Mouse (Mus musculus): ENCODE measurements around the gene Mtus2. TPM values are rescaled to one million over a fixed set of nuclear protein-coding genes. Genes with fewer than 3 reads are reported as not detected.

Mtus2 gene
- polyA plus RNA-seq, 1 experiment from 2014 or later: 9.6 TPM

GRCm38 (mm10) chr5:148224004-148224403 is 266.9 kb downstream of the Mtus2 start:
- Histone ChIP-seq H3K27me3 (ENCODE audit: control insufficient read depth, insufficient read depth, low read depth, low read length) (no peaks in the 10 kb centered on the region), H3K4me3 (ENCODE audit: low read length) (no peak overlapping the region), H3K9ac (ENCODE audit: low read length) (no peak overlapping the region), H3K27ac (ENCODE audit: low read length) (no peak overlapping the region), H3K36me3 (ENCODE audit: control insufficient read depth, insufficient read depth, low read length) (no peaks in the 10 kb centered on the region), H3K4me1 (replicated peaks; ENCODE audit: control insufficient read depth, insufficient read depth, low read length) (no peaks in the 10 kb centered on the region), H3K4me2 (ENCODE audit: low read depth, low read length) (no peak overlapping the region), H3K9me3 (ENCODE audit: control insufficient read depth, low read length) (no peaks in the 10 kb centered on the region)
- ATAC-seq (ENCODE audit: low read depth): no peak
- 88% methylated on average over 16 of the region's 16 CpGs for WGBS

DNA sequence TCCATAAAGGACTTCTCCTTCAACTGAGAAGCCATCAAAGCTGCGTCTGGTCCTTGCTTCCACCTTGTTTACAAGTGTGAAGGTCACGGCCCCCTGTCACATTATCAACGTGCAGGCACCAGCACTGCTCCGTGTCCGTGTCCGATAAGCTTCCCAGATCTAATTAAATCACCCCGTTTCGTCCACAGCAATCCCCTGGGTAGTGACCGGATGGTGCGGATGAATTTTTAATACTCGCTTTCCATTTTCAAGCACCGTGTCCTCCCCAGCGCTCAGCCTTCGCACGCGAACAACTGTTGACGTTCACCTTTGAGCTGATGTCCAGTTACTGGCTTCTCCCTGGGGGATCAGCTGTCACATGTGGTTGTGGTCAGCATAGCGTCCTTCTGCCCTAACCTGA is 276.6 kb downstream of the Mtus2 start:
- no peak overlapping the region for H3K27ac ChIP-seq (ENCODE audit: low read length)
- H3K4me1 ChIP-seq (replicated peaks; ENCODE audit: control insufficient read depth, insufficient read depth, low read length): no peaks in the 10 kb centered on the region
- no peaks in the 10 kb centered on the region for H3K36me3 ChIP-seq (ENCODE audit: control insufficient read depth, insufficient read depth, low read length)
- no peaks in the 10 kb centered on the region for H3K27me3 ChIP-seq (ENCODE audit: control insufficient read depth, insufficient read depth, low read depth, low read length)
- no peaks in the 10 kb centered on the region for H3K9me3 ChIP-seq (ENCODE audit: control insufficient read depth, low read length)
- H3K4me2 ChIP-seq (ENCODE audit: low read depth, low read length): no peak overlapping the region
- H3K9ac ChIP-seq (ENCODE audit: low read length): no peak overlapping the region
- WGBS: 75% methylated on average over 18 of the region's 18 CpGs
- H3K4me3 ChIP-seq (ENCODE audit: low read length): no peak overlapping the region
- no peak for ATAC-seq (ENCODE audit: low read depth)

- WGBS: 53% methylated on average over 9 of the region's 9 CpGs
Measured at GRCm38 (mm10) chr5:148236616-148237015, 279.5 kb downstream of the Mtus2 start.

DNA sequence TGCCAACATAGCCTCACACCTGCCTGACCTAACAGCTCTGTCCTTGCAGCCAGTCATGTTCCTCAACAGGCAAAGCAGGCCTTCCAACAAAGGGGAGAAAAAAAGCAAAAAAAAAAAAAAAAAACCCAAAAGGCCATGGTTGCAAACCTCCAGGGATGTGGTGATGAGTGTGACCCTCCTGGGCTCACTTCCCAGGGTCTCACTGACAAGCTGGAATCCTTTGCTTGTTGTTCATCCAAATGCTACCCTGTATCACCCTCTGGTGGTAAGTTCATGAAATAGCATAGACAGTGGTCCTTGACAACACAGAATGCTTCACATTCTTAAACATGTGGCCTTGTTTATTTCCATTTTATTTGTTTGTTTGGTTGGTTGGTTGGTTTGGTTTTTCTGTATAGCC is 281.9 kb downstream of the Mtus2 start:
- no peak overlapping the region for H3K4me3 ChIP-seq (ENCODE audit: low read length)
- no peak overlapping the region for H3K9ac ChIP-seq (ENCODE audit: low read length)
- no peaks in the 10 kb centered on the region for H3K27me3 ChIP-seq (ENCODE audit: control insufficient read depth, insufficient read depth, low read depth, low read length)
- no peaks in the 10 kb centered on the region for H3K9me3 ChIP-seq (ENCODE audit: control insufficient read depth, low read length)
- H3K4me2 ChIP-seq (ENCODE audit: low read depth, low read length): no peak overlapping the region
- no peak overlapping the region for H3K27ac ChIP-seq (ENCODE audit: low read length)
- H3K4me1 ChIP-seq (replicated peaks; ENCODE audit: control insufficient read depth, insufficient read depth, low read length): no peaks in the 10 kb centered on the region
- 0 out of 2 replicates have a peak, but pooled peaks have one; percentile 41 for ATAC-seq (ENCODE audit: low read depth)
- H3K36me3 ChIP-seq (ENCODE audit: control insufficient read depth, insufficient read depth, low read length): no peaks in the 10 kb centered on the region

More at GRCm38 (mm10) chr5:148236616-148237015, 279.5 kb downstream of the Mtus2 start:
- no peak for ATAC-seq (ENCODE audit: low read depth)
- H3K9ac ChIP-seq (ENCODE audit: low read length): no peak overlapping the region
- no peak overlapping the region for H3K4me2 ChIP-seq (ENCODE audit: low read depth, low read length)
- H3K27ac ChIP-seq (ENCODE audit: low read length): no peak overlapping the region
- no peaks in the 10 kb centered on the region for H3K4me1 ChIP-seq (replicated peaks; ENCODE audit: control insufficient read depth, insufficient read depth, low read length)
- no peaks in the 10 kb centered on the region for H3K9me3 ChIP-seq (ENCODE audit: control insufficient read depth, low read length)
- H3K4me3 ChIP-seq (ENCODE audit: low read length): no peak overlapping the region
- no peaks in the 10 kb centered on the region for H3K36me3 ChIP-seq (ENCODE audit: control insufficient read depth, insufficient read depth, low read length)
- H3K27me3 ChIP-seq (ENCODE audit: control insufficient read depth, insufficient read depth, low read depth, low read length): no peaks in the 10 kb centered on the region

DNA sequence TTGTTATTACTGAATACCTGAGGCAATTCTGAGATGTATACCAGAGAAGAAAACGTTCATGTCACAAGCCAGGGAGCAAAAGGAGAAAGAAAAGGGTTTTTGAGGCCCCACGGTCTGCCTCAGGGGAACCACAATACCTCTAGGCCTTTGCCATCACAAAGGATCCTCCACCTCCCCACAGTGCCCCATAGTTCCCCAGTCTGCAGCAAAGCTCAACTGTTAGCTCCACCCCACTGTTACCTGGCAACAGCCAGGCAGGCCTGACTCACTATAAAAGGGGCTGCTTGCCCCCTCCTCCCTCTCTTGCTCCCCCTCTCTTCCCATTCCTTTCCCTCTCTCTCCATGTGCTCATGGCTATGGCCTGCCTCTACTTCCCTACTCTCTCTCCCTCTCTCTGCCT is 282.6 kb downstream of the Mtus2 start:
- ATAC-seq (ENCODE audit: low read depth): no peak
- no peak overlapping the region for H3K4me3 ChIP-seq (ENCODE audit: low read length)
- no peaks in the 10 kb centered on the region for H3K36me3 ChIP-seq (ENCODE audit: control insufficient read depth, insufficient read depth, low read length)
- H3K9ac ChIP-seq (ENCODE audit: low read length): no peak overlapping the region
- no peaks in the 10 kb centered on the region for H3K9me3 ChIP-seq (ENCODE audit: control insufficient read depth, low read length)
- H3K27ac ChIP-seq (ENCODE audit: low read length): no peak overlapping the region
- no peak overlapping the region for H3K4me2 ChIP-seq (ENCODE audit: low read depth, low read length)
- no peaks in the 10 kb centered on the region for H3K27me3 ChIP-seq (ENCODE audit: control insufficient read depth, insufficient read depth, low read depth, low read length)
- 41% methylated on average over 2 of the region's 2 CpGs for WGBS
- no peaks in the 10 kb centered on the region for H3K4me1 ChIP-seq (replicated peaks; ENCODE audit: control insufficient read depth, insufficient read depth, low read length)

DNA sequence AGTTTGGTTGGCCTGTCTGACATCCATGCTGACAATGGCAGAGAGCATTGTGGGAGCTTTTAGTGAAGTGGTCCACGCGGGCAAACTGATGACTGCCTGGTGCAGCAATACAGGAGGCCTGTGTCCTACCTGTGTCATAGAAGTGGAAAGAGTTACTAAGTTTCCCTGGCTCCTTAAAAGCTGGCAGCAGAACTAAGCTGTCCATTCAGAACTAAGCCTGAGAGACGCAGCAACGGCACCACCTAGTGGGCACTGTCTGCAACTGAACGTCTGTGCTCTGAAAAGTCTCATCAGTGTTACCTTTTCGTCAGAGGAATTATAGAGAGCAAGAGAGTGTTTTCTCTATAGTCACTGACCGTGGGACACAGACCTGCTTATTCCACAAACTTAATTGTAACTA is 284.8 kb downstream of the Mtus2 start:
- no peak for ATAC-seq (ENCODE audit: low read depth)
- no peaks in the 10 kb centered on the region for H3K4me1 ChIP-seq (replicated peaks; ENCODE audit: control insufficient read depth, insufficient read depth, low read length)
- H3K4me2 ChIP-seq (ENCODE audit: low read depth, low read length): no peak overlapping the region
- 4% methylated on average over 7 of the region's 7 CpGs for WGBS
- H3K27ac ChIP-seq (ENCODE audit: low read length): no peak overlapping the region
- H3K4me3 ChIP-seq (ENCODE audit: low read length): no peak overlapping the region
- no peaks in the 10 kb centered on the region for H3K9me3 ChIP-seq (ENCODE audit: control insufficient read depth, low read length)
- no peaks in the 10 kb centered on the region for H3K27me3 ChIP-seq (ENCODE audit: control insufficient read depth, insufficient read depth, low read depth, low read length)
- no peaks in the 10 kb centered on the region for H3K36me3 ChIP-seq (ENCODE audit: control insufficient read depth, insufficient read depth, low read length)
- H3K9ac ChIP-seq (ENCODE audit: low read length): no peak overlapping the region

DNA sequence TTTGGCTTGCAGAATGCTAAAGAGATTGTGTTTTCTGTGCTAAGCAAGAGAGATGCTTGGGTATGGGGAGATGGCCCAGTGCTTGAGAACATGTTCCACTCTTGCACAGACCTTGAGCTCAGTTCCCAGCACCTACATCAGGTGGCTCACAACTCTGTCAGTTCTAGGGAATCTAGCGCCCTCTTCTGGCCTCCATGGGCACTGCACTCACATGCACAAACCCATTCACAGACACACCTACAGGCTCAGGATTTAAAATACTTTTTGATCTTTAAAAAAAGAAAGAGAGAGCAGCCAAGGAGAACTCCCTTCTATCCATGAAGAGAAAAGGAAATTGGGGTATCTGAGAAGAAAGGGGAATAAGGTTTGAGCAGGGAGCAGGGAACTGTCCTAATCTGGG is 287.4 kb downstream of the Mtus2 start:
- no peak overlapping the region for H3K9ac ChIP-seq (ENCODE audit: low read length)
- WGBS: 43% methylated on average over 1 of the region's 1 CpGs
- no peaks in the 10 kb centered on the region for H3K36me3 ChIP-seq (ENCODE audit: control insufficient read depth, insufficient read depth, low read length)
- H3K27me3 ChIP-seq (ENCODE audit: control insufficient read depth, insufficient read depth, low read depth, low read length): no peaks in the 10 kb centered on the region
- H3K4me3 ChIP-seq (ENCODE audit: low read length): no peak overlapping the region
- no peak overlapping the region for H3K27ac ChIP-seq (ENCODE audit: low read length)
- no peak for ATAC-seq (ENCODE audit: low read depth)
- H3K4me1 ChIP-seq (replicated peaks; ENCODE audit: control insufficient read depth, insufficient read depth, low read length): no peaks in the 10 kb centered on the region
- H3K9me3 ChIP-seq (ENCODE audit: control insufficient read depth, low read length): no peaks in the 10 kb centered on the region
- H3K4me2 ChIP-seq (ENCODE audit: low read depth, low read length): no peak overlapping the region

DNA sequence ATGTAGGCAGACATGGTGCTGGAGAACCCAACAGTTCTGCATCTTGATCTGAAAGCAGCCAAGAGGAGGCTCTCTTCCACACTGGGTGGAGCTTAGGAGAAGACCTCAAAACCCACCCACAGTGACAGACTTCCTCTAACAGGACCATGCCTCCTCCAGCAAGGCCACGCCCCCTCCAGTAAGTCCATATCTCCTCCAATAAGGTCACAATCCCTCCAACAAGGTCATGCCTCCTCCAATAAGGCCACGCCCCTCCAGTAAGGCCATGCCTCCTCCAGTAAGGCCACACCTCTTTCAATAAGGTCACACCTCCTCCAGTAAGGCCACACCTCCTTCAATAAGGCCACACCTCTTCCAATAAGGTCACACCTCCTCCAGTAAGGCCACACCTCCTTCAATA is 288.3 kb downstream of the Mtus2 start:
- Histone ChIP-seq H3K27ac (ENCODE audit: low read length) (no peak overlapping the region), H3K9ac (ENCODE audit: low read length) (no peak overlapping the region), H3K27me3 (ENCODE audit: control insufficient read depth, insufficient read depth, low read depth, low read length) (no peaks in the 10 kb centered on the region), H3K4me2 (ENCODE audit: low read depth, low read length) (no peak overlapping the region), H3K4me3 (ENCODE audit: low read length) (no peak overlapping the region), H3K9me3 (ENCODE audit: control insufficient read depth, low read length) (no peaks in the 10 kb centered on the region), H3K4me1 (replicated peaks; ENCODE audit: control insufficient read depth, insufficient read depth, low read length) (no peaks in the 10 kb centered on the region), H3K36me3 (ENCODE audit: control insufficient read depth, insufficient read depth, low read length) (no peaks in the 10 kb centered on the region)
- WGBS: 88% methylated on average over 2 of the region's 2 CpGs
- ATAC-seq (ENCODE audit: low read depth): no peak

GRCm38 (mm10) chr5:148248236-148248635 is 291.1 kb downstream of the Mtus2 start:
- H3K36me3 ChIP-seq (ENCODE audit: control insufficient read depth, insufficient read depth, low read length): no peaks in the 10 kb centered on the region
- no peaks in the 10 kb centered on the region for H3K4me1 ChIP-seq (replicated peaks; ENCODE audit: control insufficient read depth, insufficient read depth, low read length)
- no peaks in the 10 kb centered on the region for H3K9me3 ChIP-seq (ENCODE audit: control insufficient read depth, low read length)
- ATAC-seq (ENCODE audit: low read depth): no peak
- no peak overlapping the region for H3K4me3 ChIP-seq (ENCODE audit: low read length)
- no peak overlapping the region for H3K27ac ChIP-seq (ENCODE audit: low read length)
- 29% methylated on average over 2 of the region's 2 CpGs for WGBS
- H3K27me3 ChIP-seq (ENCODE audit: control insufficient read depth, insufficient read depth, low read depth, low read length): no peaks in the 10 kb centered on the region
- no peak overlapping the region for H3K9ac ChIP-seq (ENCODE audit: low read length)
- H3K4me2 ChIP-seq (ENCODE audit: low read depth, low read length): no peak overlapping the region

- no peak overlapping the region for H3K4me2 ChIP-seq (ENCODE audit: low read depth, low read length)
- H3K27ac ChIP-seq (ENCODE audit: low read length): no peak overlapping the region
- H3K9me3 ChIP-seq (ENCODE audit: control insufficient read depth, low read length): no peaks in the 10 kb centered on the region
- no peak overlapping the region for H3K9ac ChIP-seq (ENCODE audit: low read length)
- H3K4me1 ChIP-seq (replicated peaks; ENCODE audit: control insufficient read depth, insufficient read depth, low read length): no peaks in the 10 kb centered on the region
- no peaks in the 10 kb centered on the region for H3K36me3 ChIP-seq (ENCODE audit: control insufficient read depth, insufficient read depth, low read length)
- no peaks in the 10 kb centered on the region for H3K27me3 ChIP-seq (ENCODE audit: control insufficient read depth, insufficient read depth, low read depth, low read length)
- no peak overlapping the region for H3K4me3 ChIP-seq (ENCODE audit: low read length)
- ATAC-seq (ENCODE audit: low read depth): no peak
Measured at GRCm38 (mm10) chr5:148251847-148252246, 294.7 kb downstream of the Mtus2 start.
